Mouse (Mus musculus) testis, postnatal 10 days (tissue): ENCODE results near the gene Gm525.

Experiments used
- DNase-seq: peaks from one replicate; pipeline ENCODE4 v3.0.0; 2021; ENCODE audit warnings: low spot score

Gm525 gene

GRCm38 (mm10) chr11:89098083-89098835 is 24.6 kb downstream of the Gm525 start:
- DNase-seq = no peak

- no peak for DNase-seq
These were observed 25.3 kb downstream of the Gm525 start for GRCm38 (mm10) chr11:89098930-89099329.

DNA sequence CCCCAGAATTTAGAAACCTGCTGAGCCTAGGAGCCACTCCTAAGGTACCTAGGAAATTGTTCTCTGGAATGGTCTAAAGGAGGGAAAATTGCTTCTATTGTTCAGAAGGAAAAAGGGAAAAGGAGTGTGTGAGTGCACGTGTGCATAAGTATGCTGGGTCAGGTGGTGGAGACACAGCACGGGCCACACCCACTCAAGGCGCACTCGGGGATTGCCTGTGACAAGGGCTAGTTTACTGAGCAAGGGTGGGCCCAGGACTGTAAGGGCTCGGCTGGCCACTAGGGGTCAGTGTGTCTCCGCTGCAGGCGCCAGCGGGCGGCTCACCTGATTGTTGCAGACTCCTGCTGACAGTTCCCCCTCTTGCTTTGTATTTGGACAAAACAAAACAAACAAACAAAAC is 26.8 kb downstream of the Gm525 start:
- peak; percentile 91 for DNase-seq

DNA sequence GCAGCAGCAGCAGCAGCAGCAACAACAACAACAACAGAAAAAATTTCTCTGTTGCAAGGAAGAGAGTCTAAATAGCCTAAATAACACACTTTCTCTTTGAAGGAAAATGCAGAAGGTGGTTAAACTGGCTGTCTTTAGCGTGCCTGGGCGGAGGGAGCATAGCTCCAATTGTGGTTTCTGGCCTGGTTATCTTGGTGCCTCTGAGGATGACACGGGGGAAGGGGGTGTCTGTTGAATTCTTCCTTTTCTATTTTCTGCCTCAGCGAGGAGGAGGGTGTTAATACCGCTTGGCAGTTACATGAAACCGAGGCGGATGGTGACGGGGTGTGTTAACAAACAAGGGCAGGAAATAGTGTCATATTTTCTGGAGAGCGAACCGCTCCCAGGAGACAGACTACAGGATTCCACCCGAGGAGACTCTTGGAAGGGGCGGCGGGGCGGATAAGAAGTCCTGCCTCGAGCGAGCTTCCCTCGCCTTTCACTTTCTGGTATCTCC is 27.2 kb downstream of the Gm525 start:
- no peak for DNase-seq

DNA sequence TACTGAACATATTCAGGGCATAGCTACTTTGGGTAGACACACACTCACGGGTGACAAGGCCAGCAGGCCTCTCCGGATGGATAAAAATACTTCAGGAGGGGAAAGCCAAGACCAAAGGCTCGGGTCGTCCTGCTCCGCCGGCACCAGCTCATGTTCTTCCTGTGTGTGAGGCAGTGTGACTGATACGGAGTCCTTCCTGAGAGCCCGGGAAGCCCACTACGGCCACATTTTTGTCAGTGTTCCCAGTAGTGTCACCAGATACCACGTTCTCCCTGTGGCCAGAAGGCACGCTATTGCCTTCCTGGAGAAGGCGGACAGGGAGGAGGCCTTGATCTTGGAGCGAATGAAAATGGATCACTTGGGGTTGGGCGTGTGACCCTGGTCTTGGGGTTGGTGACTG is 29.5 kb downstream of the Gm525 start:
- no peak for DNase-seq

DNA sequence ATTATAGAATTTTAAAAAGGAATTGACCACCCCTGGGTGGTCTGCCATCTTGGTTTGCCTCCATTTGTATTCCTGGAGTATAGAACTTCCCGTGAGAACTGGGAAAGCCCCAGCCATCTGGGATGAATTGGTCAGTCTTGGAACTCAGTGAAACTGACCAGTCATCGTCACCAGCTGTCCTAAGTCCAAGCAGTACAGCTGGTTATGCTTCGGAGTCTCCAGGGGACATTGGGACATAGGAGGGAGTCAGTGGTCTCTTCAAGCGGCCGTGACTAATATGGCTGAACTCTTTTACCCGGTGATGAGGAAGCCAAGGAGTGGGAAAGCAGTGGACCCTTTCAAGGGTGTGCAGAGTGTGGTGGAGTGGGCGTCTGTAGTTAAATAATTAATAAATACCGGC is 31.6 kb downstream of the Gm525 start:
- no peak for DNase-seq

DNA sequence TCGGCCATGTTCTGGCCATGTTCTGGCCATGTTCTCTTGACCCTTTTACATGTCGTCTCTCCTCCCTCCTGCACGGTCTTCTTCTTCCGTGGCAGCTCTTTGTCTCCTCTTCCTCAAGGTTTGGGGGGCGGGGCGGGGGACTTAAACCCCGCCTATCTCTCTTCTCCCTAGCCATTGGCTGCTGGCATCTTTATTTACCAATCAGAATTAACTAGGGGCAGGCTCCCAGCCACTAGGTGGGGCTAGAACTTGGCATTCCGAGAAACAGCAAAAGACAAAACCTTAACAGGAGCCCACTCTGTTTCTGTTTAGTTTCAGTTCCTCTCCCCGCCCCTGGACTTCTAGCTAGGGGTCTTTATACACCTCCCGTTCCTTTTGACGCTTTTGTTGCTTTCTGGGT is 32.2 kb downstream of the Gm525 start:
- DNase-seq = peak; percentile 53

DNA sequence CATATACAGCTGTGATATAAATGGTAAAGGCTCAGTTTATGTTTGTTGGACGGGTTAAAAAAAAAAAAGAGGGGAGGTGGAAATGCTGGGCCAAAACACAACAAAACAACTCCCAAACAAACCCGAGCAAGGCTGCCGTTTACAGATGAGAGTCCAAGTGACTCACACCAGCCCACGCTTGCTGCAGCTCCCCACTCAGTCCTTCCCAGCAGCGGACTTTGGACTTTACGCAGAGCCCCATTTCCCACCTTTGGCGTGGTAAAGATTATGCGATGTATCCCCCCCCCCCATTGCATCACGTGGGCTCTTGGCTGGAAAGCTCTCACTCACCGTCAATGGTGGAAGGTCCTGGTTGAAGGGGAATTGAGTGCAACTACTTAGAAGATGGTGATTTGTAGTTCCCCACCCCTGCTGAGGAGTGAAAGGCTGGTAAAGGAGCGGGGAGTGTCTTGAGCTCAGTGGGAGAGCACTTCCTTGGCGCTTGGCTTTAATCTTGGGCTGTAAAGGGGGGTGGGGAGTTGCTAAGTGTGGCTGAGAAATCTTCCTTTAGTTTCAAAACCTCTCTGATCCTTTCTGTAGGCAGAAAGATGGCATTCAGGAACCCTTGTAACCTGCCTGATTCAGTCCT is 33.7 kb downstream of the Gm525 start:
- DNase-seq = no peak

DNA sequence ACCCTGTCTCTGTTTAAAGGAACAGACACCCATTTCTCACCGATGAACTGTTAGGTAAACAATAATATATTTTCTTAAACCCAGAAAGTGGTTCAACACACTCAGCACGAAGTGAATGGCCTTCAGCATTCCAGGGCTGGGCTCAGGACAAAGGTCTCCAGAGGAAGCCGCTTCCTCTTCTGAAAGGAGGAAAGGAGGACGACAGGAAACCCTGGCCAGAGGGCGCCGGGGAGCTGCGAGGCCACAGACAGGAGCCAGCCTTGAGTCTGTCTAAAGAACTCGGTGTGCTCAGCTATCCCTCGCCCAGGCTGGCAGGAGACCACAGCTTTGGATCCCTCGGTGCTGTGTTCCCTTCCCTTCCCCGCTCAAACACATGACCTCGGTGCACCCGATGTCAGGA is 50.8 kb downstream of the Gm525 start:
- DNase-seq = peak; percentile 69

GRCm38 (mm10) chr11:89130856-89131255 is 57.2 kb downstream of the Gm525 start:
- DNase-seq = peak; percentile 58

DNA sequence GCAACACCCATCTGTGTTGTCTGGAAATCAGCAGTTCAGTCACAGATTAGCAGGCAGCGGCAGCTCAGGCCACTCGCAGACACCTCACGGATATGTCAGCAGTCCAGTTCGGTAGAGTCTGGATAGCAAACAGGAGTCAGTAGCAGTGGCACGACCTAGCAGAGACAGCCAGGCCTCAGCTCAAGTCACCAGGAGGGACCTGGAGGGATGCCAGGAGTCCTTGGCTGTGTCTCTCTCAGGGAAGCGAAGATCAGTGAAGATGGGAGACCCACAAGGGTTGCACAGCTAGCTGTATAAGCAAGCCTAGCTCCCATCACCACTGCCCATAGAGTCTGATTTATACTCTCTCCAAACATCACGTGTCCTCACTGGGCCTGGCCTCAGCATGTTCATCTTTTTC is 58.8 kb downstream of the Gm525 start:
- DNase-seq = peak; percentile 48

DNA sequence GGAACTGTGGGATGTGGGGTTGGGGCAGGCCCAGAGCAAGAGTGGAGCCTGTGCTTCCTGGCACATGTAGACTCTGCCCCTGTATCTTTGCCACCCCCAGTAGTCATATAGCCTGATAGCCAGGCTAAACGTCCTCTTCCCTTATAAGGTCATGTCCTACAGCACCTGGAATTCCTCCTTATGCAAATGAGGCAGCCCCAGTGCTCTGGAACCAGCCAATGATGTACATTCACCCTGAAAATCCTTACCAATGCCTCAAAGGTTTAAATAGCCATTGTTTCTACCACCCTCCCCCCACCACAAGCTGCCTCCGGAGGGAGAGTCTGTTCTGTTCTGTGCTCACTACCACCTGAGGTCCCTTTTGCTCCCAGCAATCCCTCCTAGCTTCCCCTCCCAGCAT is 60.6 kb downstream of the Gm525 start:
- no peak for DNase-seq

- no peak for DNase-seq
These were observed 64.3 kb downstream of the Gm525 start for GRCm38 (mm10) chr11:89137915-89138314.
